In the genomic region with DNA sequence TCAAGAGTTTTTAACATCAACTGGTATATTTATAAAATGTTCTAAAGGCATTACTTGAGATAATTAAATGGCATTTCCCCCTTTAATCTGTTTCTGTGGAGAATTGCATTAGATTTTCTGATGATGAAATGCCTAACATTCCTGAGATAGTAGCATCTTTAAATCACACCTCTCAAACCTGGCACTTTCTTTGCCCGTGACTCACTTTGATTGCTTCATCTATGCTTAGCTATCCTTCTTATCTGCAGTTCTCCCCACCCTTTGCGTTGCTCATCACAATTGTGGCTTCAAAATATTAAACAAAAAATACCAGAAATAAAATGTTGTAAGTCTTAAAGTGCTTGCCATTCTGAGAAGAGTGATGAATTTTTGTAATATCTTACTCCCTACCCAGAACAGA, we compare ENCODE assay signal across 17 mouse cellular contexts.
"Had no signal": no experiment of that assay in that cellular context is flagged by ENCODE, and none has a peak within 500 bp of the region (broad histone marks: within the 10 kb centered on the region; RNA-seq: fewer than 3 reads in every experiment).

No protein-coding gene starts in this region.

- H3K36me3 ChIP-seq: kidney, embryonic 15.5 days; liver, embryonic 13.5 days; midbrain, embryonic 10.5 days; midbrain, embryonic 13.5 days had no signal

- H3K4me1 ChIP-seq: kidney, embryonic 15.5 days; liver, embryonic 13.5 days; megakaryocyte, embryonic 14.5 days; midbrain, embryonic 10.5 days; midbrain, embryonic 13.5 days had no signal

- H3K27ac ChIP-seq: kidney, embryonic 15.5 days; left cerebral cortex, adult 2 months; liver, embryonic 13.5 days; macrophage; midbrain, embryonic 10.5 days; midbrain, embryonic 13.5 days had no signal

- H3K9me3 ChIP-seq: kidney, embryonic 15.5 days; liver, embryonic 13.5 days; megakaryocyte, embryonic 14.5 days; midbrain, embryonic 10.5 days; midbrain, embryonic 13.5 days had no signal

- H3K4me2 ChIP-seq: kidney, embryonic 15.5 days; liver, embryonic 13.5 days; lung, embryonic 14.5 days; midbrain, embryonic 13.5 days had no signal

- H3K27me3 ChIP-seq: kidney, embryonic 15.5 days; liver, embryonic 13.5 days; megakaryocyte, embryonic 14.5 days; midbrain, embryonic 13.5 days had no signal

- H3K9ac ChIP-seq: kidney, embryonic 15.5 days; liver, embryonic 13.5 days; lung, embryonic 14.5 days; midbrain, embryonic 13.5 days had no signal

- ATAC-seq: intestine, postnatal 0 days; midbrain, embryonic 13.5 days; midbrain, embryonic 16.5 days had no signal

- DNase-seq: kidney, adult 8-10 months; kidney, postnatal 10 days; kidney, postnatal 36 days; layer of hippocampus, postnatal 36 days; liver, embryonic 13.5 days; lung, postnatal 10 days; thymus, adult 18-20 months; thymus, postnatal 14 days had no signal

- H3K4me3 ChIP-seq: kidney, embryonic 15.5 days; left cerebral cortex, adult 2 months; liver, embryonic 13.5 days; megakaryocyte, embryonic 14.5 days; midbrain, embryonic 10.5 days; midbrain, embryonic 13.5 days had no signal
